In the genomic region with DNA sequence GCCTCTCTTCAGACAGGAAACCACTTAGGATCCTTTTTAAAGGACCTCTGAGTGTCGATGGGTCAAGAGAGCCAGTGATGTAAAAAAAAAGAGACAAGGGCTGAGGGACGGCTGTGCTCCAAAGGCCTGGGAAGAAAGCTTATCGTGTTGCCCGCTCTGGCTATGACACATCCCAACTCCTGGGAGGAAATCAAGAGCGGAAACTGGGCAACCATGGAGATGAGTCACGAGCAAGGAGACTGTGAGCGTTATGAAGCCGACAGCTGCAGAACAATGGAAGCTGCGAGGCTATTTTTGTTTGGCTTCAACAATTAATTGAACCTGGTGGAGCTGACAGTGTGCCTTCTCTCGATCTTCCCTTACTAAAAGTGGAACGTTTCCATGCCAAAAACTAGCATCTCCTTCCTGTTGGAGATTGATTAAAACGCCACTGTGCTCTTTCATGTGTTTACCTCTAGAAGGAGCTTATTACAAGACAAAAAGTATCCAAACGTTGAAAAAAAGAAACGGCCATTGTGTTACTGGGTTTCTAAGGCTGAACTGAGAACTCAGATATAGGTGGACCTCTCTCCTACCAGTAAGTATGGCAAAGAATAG, we compare ENCODE assay signal across 8 mouse cellular contexts.
A peak's percentile ranks its signal among the peaks of the same experiment; 100 is the strongest.
DNase-seq lines count a peak whose midpoint lies in the region; ATAC-seq and TF ChIP-seq lines count a peak whose summit lies in the region.

No protein-coding gene starts in this region.

- H3K27ac ChIP-seq in kidney, adult 2 months (ENCODE audit: insufficient read depth, low read depth, low read length) = peak overlapping the region; percentile 28; the same call in 1 of the 2 replicates
- H3K27ac ChIP-seq in forebrain, embryonic 16.5 days (ENCODE audit: low read length) = no peak overlapping the region

- WGBS in kidney, adult 2 months = 66% methylated on average over 14 of the region's 14 CpGs
- WGBS in forebrain, embryonic 16.5 days = 71% methylated on average over 14 of the region's 14 CpGs

- H3K27me3 ChIP-seq in kidney, adult 2 months (replicated peaks; ENCODE audit: control insufficient read depth, insufficient read depth, low read length) = no peaks in the 10 kb centered on the region; the same call in 1 of the 2 replicates
- no peaks in the 10 kb centered on the region for H3K27me3 ChIP-seq in forebrain, embryonic 16.5 days (replicated peaks; ENCODE audit: control insufficient read depth, insufficient read depth, low read length)

- no peak for TF ChIP-seq POLR2A in kidney, adult 2 months (IDR thresholded peaks at IDR 0.05; ENCODE audit: low read depth, low read length)

- TF ChIP-seq CTCF in kidney, adult 2 months (conservative IDR thresholded peaks at IDR 0.05; ENCODE audit: insufficient read depth, insufficient read length, low read depth, low read length) = no peak

- no peaks in the 10 kb centered on the region; the same call in 1 of the 2 replicates for H3K4me1 ChIP-seq in kidney, adult 2 months (ENCODE audit: control insufficient read depth, insufficient read depth, low read length)
- H3K4me1 ChIP-seq in forebrain, embryonic 16.5 days (replicated peaks; ENCODE audit: control insufficient read depth, insufficient read depth, low read length) = peaks cover 9% of the 10 kb centered on the region

- DNase-seq in layer of hippocampus, adult 11-12 months (ENCODE audit: low spot score) = peak; percentile 37
- no peak for DNase-seq in layer of hippocampus, adult 9-10 months (ENCODE audit: low spot score)
- peak; percentile 94 for DNase-seq in brain, adult 2 months (ENCODE audit: low read depth, low spot score)
- peak; percentile 42 for DNase-seq in gastrocnemius, postnatal 25 days
- peak; percentile 91 for DNase-seq in kidney, adult 2 months
- DNase-seq in lung, adult 18-20 months = peak; percentile 70 to 77
- DNase-seq in testis, postnatal 14 days (ENCODE audit: low spot score) = no peak

- no peaks in the 10 kb centered on the region for H3K36me3 ChIP-seq in kidney, adult 2 months (ENCODE audit: control insufficient read depth, insufficient read depth, low read length)
- H3K36me3 ChIP-seq in forebrain, embryonic 16.5 days (ENCODE audit: control insufficient read depth, insufficient read depth) = no peaks in the 10 kb centered on the region

- H3K9me3 ChIP-seq in forebrain, embryonic 16.5 days (ENCODE audit: control insufficient read depth, low read length) = no peaks in the 10 kb centered on the region

- H3K4me2 ChIP-seq in forebrain, embryonic 16.5 days (ENCODE audit: low read length) = no peak overlapping the region

- no peak for ATAC-seq in forebrain, embryonic 16.5 days

- H3K4me3 ChIP-seq in kidney, adult 2 months (ENCODE audit: insufficient read depth, low read depth, low read length) = no peak overlapping the region
- H3K4me3 ChIP-seq in forebrain, embryonic 16.5 days (replicated peaks; ENCODE audit: low read length) = no peak overlapping the region

- H3K9ac ChIP-seq in forebrain, embryonic 16.5 days (replicated peaks; ENCODE audit: low read depth, low read length) = no peak overlapping the region

Comparison
In these comparisons a context has a peak if more than half of its experiments do, and no peak if none do; other contexts are left out.
1. DNase-seq: peak in layer of hippocampus, adult 11-12 months (single experiment), brain, adult 2 months (single experiment), gastrocnemius, postnatal 25 days (single experiment), kidney, adult 2 months (single experiment) and lung, adult 18-20 months (2 of 2); none in layer of hippocampus, adult 9-10 months (single experiment) and testis, postnatal 14 days (single experiment).